Comparison of ENCODE assay signal across 8 mouse cellular contexts in genomic region chr5:117318741-117319629, GRCm38 (mm10). TPM values are rescaled to one million over a fixed set of nuclear protein-coding genes. Genes with fewer than 3 reads are reported as not detected.
DNase-seq lines count a peak whose midpoint lies in the region; ATAC-seq and TF ChIP-seq lines count a peak whose summit lies in the region.

Gene Vsig10, plus strand, starts transcription at chr5:117319083.

- no peak for TF ChIP-seq CTCF in E14TG2a.4 (conservative IDR thresholded peaks at IDR 0.05; ENCODE audit: low read length)
- peak; percentile 12; the same call in 1 of the 2 replicates for TF ChIP-seq CTCF in lung, embryonic 14.5 days (IDR thresholded peaks at IDR 0.05; ENCODE audit: low read depth)

- peak within 1 kb of the TSS; percentile 99 for H3K4me2 ChIP-seq in forebrain, embryonic 12.5 days
- peak within 1 kb of the TSS; percentile 91 for H3K4me2 ChIP-seq in lung, embryonic 14.5 days
- peak within 1 kb of the TSS; percentile 94 for H3K4me2 ChIP-seq in neural tube, embryonic 15.5 days

- H3K36me3 ChIP-seq in E14TG2a.4 (ENCODE audit: insufficient read depth, low read length), result no peaks in the 10 kb centered on the region
- H3K36me3 ChIP-seq in forebrain, embryonic 12.5 days (replicated peaks), result no peaks in the 10 kb centered on the region
- no peaks in the 10 kb centered on the region for H3K36me3 ChIP-seq in lung, embryonic 14.5 days (ENCODE audit: insufficient read depth)
- H3K36me3 ChIP-seq in neural tube, embryonic 15.5 days, result no peaks in the 10 kb centered on the region

- H3K9ac ChIP-seq in forebrain, embryonic 12.5 days, result peak within 1 kb of the TSS; percentile 73
- H3K9ac ChIP-seq in lung, embryonic 14.5 days, result peak within 1 kb of the TSS; percentile 80
- peak within 1 kb of the TSS; percentile 62 for H3K9ac ChIP-seq in neural tube, embryonic 15.5 days (replicated peaks)

- H3K27ac ChIP-seq in forebrain, embryonic 12.5 days, result peak within 1 kb of the TSS; percentile 31; the same call in 1 of the 2 replicates
- H3K27ac ChIP-seq in lung, embryonic 14.5 days (ENCODE audit: low read depth), result peak within 1 kb of the TSS; percentile 72
- H3K27ac ChIP-seq in neural tube, embryonic 15.5 days (replicated peaks), result peak within 1 kb of the TSS; percentile 42; the same call in 1 of the 2 replicates

- DNase-seq in c-Kit-positive CD71-positive TER-119-positive erythroid progenitor cells, embryonic 14.5 days (ENCODE audit: low spot score), result peak; percentile 17
- DNase-seq in heart, postnatal 14 days, result peak; percentile 79 to 81
- DNase-seq in kidney, postnatal 4 days, result peak; percentile 77 to 87
- DNase-seq in lung, embryonic 14.5 days, result peak; percentile 73
- DNase-seq in testis, postnatal 14 days (ENCODE audit: low spot score), result peak; percentile 49

- under 1% methylated on average over 73 of the region's 81 CpGs for WGBS in forebrain, embryonic 12.5 days
- WGBS in lung, embryonic 14.5 days, result under 1% methylated on average over 81 of the region's 81 CpGs
- WGBS in neural tube, embryonic 15.5 days, result under 1% methylated on average over 79 of the region's 81 CpGs

- peak within 1 kb of the TSS; percentile 89 for H3K4me3 ChIP-seq in E14TG2a.4 (replicated peaks; ENCODE audit: low read length)
- H3K4me3 ChIP-seq in forebrain, embryonic 12.5 days (replicated peaks), result peak within 1 kb of the TSS; percentile 68
- H3K4me3 ChIP-seq in lung, embryonic 14.5 days (ENCODE audit: low read depth, low read length), result peak within 1 kb of the TSS; percentile 78
- H3K4me3 ChIP-seq in neural tube, embryonic 15.5 days (replicated peaks), result peak within 1 kb of the TSS; percentile 65

- peaks cover 45% of the 10 kb centered on the region for H3K27me3 ChIP-seq in E14TG2a.4 (ENCODE audit: insufficient read depth, low read length)
- H3K27me3 ChIP-seq in forebrain, embryonic 12.5 days, result peaks cover 57% of the 10 kb centered on the region
- no peaks in the 10 kb centered on the region for H3K27me3 ChIP-seq in lung, embryonic 14.5 days (ENCODE audit: insufficient read depth, low read length)
- peaks cover 29% of the 10 kb centered on the region for H3K27me3 ChIP-seq in neural tube, embryonic 15.5 days (replicated peaks)

- H3K9me3 ChIP-seq in E14TG2a.4 (ENCODE audit: low read length), result peaks cover 3% of the 10 kb centered on the region
- no peaks in the 10 kb centered on the region for H3K9me3 ChIP-seq in forebrain, embryonic 12.5 days
- H3K9me3 ChIP-seq in lung, embryonic 14.5 days (ENCODE audit: low read depth, low read length), result no peaks in the 10 kb centered on the region
- H3K9me3 ChIP-seq in neural tube, embryonic 15.5 days (replicated peaks), result no peaks in the 10 kb centered on the region

- intact Hi-C loops in heart, postnatal 14 days (cut with DNase I), result loop anchor here (1.0 to 5.0 kb wide), 2 partner anchors 38 to 68 kb away; partner anchors contain the start of genes Rfc5 and Wsb2

- peaks cover 65% of the 10 kb centered on the region for H3K4me1 ChIP-seq in E14TG2a.4 (replicated peaks; ENCODE audit: low read depth, low read length)
- peaks cover 19% of the 10 kb centered on the region for H3K4me1 ChIP-seq in forebrain, embryonic 12.5 days
- H3K4me1 ChIP-seq in lung, embryonic 14.5 days (ENCODE audit: insufficient read depth), result no peaks in the 10 kb centered on the region; the same call in 1 of the 2 replicates
- peaks cover 21% of the 10 kb centered on the region for H3K4me1 ChIP-seq in neural tube, embryonic 15.5 days

- peak; percentile 87 for ATAC-seq in forebrain, embryonic 12.5 days (ENCODE audit: low FRiP score)
- peak; percentile 79 for ATAC-seq in lung, embryonic 14.5 days (ENCODE audit: insufficient read depth)
- peak; percentile 70; the same call in 1 of the 2 replicates for ATAC-seq in neural tube, embryonic 15.5 days (ENCODE audit: low FRiP score)

RNA-seq across cellular contexts. Expression of gene Vsig10, which starts in this region (rescaled TPM):
- 3.0 and 3.7 TPM in 2 replicates for polyA plus RNA-seq in forebrain, embryonic 12.5 days (2016; fragmentation: Nextera tagmentation; extraction: Ambion mirVana)
- total RNA-seq in heart, postnatal 14 days (2021), result 10 to 100 TPM; 12.1 to 16.2 TPM
- 6.8 and 7.0 TPM in 2 replicates for polyA plus RNA-seq in lung, embryonic 14.5 days (2014; fragmentation: Nextera tagmentation; extraction: Ambion mirVana)
- 1.8 and 2.5 TPM in 2 replicates for polyA plus RNA-seq in neural tube, embryonic 15.5 days (2015; fragmentation: Nextera tagmentation; extraction: Ambion mirVana)

Comparison
In these comparisons a context has a peak if more than half of its experiments do, and no peak if none do; other contexts are left out.
1. Peak in every context shown above with its lines: DNase-seq, ATAC-seq, H3K4me3 ChIP-seq and H3K27ac ChIP-seq.
2. DNase-seq: peak in every context shown above with its lines; median percentile 82 in kidney, postnatal 4 days; 80 in heart, postnatal 14 days; 73 in lung, embryonic 14.5 days; 49 in testis, postnatal 14 days; 17 in c-Kit-positive CD71-positive TER-119-positive erythroid progenitor cells, embryonic 14.5 days.